Mouse (Mus musculus) ES-Bruce4 (cell line): ENCODE measurements around the gene Tspan17.

ENCODE experiments used
- CTCF ChIP-seq: IDR thresholded peaks from one replicate; pipeline ENCODE4 v1.8.1; 2011; ENCODE audit warnings: low read depth, low read length
- EP300 ChIP-seq: IDR thresholded peaks from 2 replicates; pipeline ENCODE4 v1.6.1; 2011; ENCODE audit warnings: low read depth, low read length; ENCODE audit not compliant: insufficient read depth
- POLR2A ChIP-seq: IDR thresholded peaks from one replicate; pipeline ENCODE4 v1.8.1; 2011; ENCODE audit warnings: low read length; ENCODE audit not compliant: insufficient read depth

GRCm38 (mm10) chr13:54749864-54750411, 39.2 kb upstream of the Tspan17 start, which contains the start of gene Gprin1:
- no peak for TF ChIP-seq POLR2A
- TF ChIP-seq CTCF, result no peak
- no peak for TF ChIP-seq EP300
